Mouse (Mus musculus) cerebellum, postnatal 25 days (tissue): Measurements from ENCODE around the gene AA467197.

Source experiments
- DNase-seq, 2 experiments: peaks; one replicate each; pipeline ENCODE4 v3.0.0; 2021; ENCODE audit warnings: mixed read lengths in 2 of 2

The AA467197 gene

DNA sequence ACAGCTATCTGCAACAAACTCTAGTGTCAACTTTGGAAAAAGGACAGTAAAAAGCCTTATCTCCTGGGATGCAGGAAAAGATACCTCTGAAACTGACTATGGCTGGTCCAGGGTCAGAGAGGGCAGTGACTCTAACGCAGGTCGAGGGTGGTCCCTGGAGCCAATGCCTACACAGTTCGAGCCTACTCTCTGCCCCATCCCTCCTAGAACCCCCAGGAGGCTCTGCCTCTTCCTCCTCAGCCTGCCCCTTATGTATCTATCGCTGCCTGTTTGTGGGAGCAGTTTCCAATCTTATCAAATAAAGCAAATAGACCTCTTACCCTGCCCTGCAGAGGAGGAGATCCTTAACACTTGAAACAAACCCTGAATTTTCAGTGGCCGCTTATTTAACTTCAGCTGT is 1.9 kb downstream of the AA467197 start:
- no peak for DNase-seq

DNA sequence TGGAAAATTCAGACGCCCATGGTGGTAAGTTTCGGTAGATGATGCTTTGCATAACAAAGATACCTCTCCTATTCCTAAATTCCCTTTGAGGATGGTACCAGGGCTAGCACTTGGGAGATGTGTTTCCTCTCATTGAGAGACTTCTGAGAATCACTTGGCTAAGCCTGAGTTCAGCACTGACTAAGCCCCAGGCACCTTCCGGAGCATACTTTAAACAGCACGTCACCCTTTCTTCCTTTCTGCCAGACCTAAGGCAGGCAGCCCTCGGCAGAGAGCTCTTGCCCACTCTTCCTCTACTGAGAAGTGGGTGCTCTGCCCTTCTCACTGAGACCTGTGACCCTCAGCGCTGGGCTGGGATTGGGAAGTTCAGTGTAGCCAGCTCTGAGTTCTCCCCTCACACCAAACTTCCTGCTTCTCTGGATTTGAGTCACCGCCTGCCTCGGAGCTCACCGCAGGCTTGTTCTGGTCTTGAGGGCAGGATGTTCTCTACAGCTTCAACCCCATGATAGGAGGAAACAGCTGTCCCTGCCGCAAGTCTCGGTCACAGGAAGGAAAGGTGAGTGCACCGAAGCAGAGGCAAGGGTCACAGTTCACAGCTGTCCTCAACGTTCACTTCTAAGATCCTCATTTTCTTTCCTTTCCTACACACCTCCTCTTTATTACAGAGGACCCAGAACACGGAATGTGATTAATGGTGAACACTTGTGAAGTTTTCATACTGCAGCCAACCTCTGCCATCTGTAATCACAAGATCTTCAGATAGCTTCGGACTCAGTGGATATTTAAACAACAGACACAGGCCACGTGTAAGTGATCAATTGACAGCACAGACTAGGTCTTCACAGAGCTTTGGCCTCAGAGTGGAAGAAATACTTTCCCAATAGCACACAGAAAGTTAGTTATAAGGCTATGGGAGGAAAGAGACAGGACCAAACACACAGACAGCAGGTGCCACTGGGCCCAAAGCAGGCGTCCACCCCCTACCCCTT is 15.6 kb downstream of the AA467197 start:
- DNase-seq = no peak

DNA sequence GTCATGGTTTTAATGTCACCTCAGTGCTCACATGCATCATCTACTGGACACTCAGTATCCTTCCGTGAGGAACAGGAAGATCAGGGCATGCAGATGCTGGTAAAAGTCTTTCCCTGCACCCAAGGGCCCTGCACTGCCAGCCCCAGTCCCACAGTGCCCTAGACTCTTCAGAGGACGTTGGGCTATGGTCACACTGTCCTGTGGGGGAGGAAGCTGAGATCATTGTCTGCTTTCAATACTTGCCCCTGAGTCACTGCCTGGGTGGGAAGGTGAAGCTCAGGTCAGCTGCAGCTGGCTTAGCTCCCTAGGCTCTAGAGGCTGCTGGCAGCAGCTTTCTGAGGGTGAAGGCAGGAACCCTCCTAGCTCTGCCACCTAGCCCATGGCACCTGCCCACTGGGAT is 19.3 kb downstream of the AA467197 start:
- DNase-seq = no peak

DNA sequence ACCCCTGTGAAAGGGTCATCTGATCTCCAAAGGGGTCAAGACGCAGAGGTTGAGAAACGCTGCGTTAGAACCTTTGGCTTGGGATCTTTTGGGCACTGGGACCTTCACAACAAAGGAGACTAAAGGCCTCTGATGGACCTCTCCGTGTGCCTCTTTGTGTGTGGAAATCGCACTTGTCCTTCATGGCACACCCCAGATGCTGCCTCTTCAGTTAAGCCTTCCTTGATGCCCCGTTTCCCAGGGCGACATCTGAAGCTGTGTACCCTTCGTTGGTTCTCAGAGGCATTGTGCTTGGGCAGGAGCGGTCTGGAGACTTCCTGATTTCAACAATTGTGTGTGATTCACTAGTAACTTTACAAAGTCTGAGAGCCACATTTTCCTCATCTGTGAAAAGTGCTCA is 20.0 kb downstream of the AA467197 start:
- no peak for DNase-seq

DNA sequence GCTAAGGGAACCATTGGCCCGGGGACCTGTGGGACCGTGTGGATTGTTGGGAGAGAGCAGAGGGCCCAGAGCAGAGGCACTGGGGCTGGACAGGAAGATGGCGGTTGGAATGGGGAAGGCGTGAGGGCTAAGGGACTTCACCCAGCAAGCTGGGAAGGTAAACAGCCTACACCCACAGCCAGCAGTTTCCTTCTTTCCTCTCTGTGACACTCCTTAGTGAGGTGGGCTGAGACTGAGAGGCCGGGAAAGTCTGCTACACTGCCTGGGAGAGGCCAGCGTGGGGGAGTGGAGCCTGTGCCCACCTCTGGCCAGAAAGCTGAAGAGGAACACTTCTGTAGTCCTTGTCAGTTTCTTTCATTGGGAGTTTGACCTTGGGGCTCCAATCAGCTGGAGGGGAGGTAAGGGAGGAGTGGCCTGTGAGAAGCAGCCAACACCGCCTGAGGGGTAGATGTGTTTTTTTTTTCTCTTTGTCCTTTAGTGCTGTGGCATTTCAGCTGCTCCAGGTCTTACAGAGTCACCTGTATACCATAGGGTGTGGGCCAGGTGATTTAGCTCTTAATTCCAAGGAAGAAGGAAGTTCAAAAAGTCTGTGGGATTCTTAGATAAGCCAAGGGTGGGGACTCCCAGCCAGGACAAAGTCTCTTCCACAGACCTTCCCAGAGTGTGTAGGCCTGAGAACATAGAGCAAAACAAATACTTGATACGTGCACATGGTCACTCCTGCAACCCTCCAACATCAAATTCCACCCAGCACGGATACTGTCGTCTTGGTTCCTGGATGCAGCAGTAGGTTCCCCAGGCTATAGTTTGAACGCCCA is 21.1 kb downstream of the AA467197 start:
- no peak for DNase-seq

DNA sequence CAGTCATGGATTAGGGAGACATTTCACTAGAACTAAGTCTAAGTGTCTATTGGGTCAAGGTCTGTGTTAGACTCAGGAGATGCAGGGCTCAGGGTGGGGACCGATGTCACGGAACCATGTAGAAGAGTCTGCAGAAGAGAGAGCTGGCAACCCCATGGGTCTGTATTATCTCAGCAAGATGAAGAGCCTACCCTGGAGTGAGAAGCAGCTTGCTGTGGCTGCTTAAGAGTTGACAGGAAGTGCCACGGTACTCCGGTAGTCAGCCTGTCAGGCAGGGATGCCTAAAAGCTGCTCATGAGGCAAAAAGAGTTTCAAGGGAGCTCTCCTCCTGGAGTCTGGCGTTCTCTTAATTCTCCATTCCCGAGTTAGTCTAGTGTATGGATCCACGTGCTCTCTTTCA is 23.0 kb downstream of the AA467197 start:
- no peak for DNase-seq

DNA sequence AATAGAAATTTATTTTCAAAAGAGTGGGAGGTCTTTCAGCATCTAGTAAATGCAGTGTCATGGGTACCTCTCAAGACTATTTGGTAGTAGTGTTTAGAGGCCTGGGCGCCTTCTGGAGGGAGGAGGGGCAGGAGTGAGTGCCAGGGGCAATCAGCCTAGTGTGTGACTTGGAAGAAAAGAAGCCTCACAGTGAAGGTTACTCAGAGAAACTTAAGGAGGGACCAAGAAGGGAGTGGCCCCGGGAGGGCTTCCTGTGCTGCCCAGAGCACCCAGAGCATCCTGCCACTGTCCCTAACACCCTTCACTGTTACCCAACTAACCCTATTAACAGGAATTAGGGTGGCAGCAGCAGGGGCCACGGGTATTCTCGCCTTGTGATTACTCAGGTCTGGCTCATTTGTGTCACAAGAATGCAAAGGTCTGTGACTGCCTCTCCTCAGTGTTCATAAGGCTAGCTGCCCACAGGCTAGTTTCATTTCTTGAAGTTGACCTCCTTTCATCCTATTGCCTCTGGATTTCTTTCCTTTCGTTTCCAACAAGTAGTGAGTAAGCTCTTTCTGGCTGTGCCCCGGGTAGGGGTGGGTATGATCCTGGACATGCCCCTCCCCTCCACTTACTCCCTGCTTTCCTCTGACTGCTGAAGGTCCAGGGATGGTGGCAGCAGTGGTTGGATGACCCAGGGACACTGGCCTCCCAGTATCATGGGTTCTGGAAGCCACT is 28.6 kb downstream of the AA467197 start:
- DNase-seq = no peak

DNA sequence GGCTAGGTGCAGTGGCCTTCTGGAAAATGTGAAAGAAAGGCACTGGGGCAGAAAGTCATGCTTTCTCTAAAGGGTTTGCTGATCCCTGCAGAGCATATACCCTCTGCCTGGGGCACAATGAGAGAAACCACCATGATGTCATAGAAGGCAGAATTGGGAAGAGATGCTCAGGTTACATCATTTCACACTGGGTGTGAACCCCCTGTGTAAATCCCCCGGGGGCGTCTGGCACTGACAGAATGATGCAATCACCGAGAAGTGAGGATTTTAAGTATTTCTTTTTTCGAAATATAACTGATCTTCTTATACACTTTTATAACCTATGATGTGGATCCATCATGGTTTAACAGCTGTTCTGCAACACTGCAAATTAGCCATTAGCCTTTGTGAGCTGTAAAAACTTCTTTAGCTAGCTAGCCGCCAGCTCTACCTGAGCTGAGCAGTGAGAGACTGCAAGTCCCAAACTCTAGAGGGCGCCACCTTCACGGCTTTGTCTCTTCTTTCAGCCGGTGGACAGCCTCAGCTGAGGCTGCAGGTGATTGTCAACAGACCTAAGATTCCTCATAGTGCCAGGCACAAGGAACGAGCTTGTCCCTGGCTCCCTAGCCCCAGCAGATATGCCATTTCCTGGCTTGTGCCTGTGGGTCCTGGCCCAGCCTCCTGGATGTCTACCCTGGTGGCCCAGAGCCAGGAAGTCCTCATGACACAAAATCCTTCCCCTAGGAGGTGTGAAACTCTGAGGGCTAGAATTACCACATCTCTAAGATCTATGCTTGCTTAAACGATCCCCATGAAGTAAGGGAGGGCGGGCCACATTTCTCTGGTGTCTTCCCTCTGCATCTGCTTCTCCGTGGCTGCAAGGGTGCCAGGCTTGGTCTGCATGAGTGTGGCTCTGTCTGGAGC is 29.4 kb downstream of the AA467197 start:
- DNase-seq = peak; percentile 44 to 75

DNA sequence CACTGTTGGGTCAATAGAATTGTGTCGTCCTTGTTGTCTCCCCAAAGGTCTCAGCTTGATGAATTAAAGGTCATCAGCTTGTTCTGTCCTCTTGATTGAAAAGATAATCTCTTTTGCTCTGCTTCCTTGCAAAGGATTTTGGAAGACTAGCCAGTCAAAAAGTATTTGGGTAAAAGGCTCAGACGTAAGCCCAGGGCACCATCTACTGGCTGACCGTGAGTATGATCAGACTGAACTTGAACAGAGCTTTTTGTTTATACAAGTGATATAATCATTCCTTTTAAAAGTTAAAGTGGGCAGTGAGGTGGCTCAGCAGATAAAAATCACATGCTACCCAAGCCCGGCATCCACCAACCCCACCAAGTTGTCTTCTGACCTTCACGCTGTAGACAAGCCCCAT is 31.1 kb downstream of the AA467197 start:
- DNase-seq = peak; percentile 11 to 45

DNA sequence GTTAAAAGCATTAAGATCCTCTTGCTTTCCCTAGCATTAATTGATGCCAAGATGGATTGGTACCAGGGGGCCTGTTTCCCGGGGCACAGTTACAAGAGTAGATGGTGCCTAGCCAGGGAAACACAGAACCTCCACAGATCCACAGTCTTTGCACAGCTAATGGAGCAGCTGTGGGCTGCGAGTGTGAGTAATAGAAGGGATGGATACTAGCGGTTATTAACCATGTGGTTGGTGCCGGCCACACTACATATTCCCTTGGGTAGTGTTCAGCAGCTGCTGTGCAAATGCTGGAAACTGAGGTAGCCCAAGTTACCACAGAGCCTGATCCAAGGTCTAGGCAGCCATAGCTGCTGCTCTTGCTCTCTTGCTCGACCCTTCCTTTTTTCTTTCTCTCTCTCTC is 34.9 kb downstream of the AA467197 start:
- DNase-seq = no peak

DNA sequence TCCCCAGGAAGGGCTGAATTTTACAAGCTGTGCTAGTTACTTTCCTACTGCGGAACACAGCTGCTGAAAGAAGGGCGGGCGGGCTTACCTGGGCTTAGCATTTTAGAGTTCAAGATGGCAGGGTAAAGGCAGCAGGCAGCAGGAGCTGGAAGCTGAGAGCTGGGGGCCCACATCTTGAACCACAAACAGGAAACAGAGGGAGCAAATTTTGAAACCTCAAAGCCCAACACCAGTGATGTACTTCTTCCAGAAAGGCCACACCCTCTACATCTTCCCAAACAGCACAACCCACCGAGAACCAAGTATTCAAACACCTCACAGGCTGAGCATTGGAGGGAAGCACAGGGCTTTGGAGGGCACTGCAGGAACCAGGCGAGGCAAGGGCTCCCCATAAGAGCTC is 36.1 kb downstream of the AA467197 start:
- DNase-seq = no peak

DNA sequence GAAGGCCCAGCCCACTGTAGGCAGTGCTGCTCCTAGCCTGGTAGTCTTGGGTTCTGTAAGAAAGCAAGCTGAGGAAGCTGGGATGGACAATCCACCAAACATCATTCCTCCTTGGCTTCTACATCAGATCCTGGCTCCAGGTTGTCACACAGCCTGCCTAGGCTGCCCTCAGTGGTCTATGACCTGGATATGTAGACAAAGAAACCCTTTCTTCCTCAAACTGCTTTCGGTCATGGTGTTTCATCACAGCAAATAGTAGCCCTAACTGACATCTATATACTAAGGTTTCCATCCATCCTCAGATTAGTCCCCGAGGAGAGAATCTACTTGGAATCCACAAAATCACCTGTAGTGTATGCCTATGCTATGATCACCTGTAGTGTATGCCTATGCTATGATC is 38.3 kb downstream of the AA467197 start:
- no peak for DNase-seq

DNA sequence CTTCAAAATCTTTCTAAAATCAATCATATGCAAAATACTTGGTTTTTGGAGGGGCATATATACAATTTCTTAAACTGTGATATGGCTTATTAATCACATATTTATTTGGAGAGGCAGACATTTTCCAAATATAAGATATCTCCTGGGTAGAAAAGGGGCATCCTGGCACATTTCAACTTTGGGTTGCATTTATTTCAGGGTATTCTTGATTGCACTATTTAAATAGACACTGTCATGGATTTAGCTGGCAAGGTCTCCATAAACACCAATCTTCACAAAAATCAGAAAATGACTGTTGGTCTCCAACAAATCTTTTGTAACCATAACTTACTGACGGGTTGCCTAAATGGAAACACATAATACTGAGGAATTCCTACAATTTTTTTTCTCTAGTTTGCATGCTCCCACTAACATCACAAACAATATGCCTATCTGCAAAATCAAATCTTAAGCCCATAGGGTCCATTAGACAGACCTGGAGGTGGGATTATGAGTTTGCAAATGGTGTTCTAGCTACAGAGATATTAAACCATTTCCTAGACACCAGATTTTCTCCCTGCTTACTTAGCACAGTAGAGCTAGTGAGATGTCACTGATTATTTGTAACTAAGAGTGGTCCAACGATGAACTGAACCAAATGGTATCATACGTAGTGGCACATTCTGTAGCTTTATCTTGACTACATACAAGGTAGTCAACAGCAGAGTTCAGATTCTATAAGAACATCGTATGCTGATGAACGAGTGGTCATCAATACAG is 44.8 kb downstream of the AA467197 start:
- DNase-seq = no peak

DNA sequence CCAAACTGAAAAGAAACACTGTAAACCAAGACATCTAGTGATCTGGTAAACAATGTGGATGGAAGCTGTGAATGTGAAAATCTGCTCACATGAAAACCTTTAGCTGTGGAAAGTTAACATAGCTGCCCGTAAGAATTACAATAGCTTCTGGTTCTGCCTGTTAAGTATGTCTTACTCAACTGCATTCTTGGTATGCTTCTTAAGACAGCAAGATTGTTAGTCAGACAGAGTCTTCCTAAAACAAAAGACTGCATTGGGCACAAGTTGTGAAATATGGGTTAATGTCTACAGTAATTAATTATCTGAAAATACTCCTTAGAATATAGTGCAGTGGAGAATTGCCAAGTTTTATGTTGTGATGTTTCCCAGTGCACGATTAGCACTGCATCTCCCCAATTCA is 45.7 kb downstream of the AA467197 start:
- no peak for DNase-seq

DNA sequence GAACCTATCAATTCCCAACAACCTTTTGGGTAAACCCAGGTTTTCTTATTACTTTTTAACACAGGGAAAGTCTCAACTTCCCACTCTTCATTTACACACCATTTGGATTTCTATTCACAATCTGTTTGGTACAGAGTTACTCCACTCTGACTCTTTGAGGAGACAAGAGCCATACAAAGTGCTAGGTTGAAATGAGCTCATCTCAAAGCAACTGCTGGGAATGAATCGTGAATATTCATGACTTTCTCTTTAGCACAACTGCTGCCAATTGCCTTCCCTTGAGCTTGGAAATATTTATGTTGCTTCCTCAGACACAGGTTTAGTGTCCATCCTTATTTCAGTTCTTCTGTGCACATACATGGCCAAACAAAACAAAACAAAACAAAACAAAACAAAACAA is 46.9 kb downstream of the AA467197 start:
- DNase-seq = no peak

DNA sequence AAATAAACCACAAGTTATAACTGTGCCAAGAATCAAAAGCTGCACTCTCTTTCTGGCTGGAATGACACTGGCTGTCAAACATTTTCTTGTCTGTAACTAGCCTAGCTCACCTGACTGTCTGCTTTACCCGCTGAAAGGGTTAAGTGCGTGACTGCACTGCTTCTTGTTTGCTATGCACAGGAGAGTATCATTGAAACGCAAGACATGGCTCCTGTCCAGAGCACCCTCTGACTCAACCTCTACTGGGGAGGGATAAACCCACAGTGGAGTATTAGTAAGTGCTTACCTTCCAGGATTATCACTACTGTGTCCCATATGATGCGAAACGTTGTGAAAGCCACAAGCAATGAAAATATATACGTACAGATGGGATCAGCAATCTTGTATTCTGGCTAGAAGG is 49.9 kb downstream of the AA467197 start:
- DNase-seq = no peak
